Mouse (Mus musculus) bone marrow, adult 2 months (tissue): ENCODE data around the gene Samd1.

Experiments used
- CTCF ChIP-seq: fragments of 200-500 bp; IDR thresholded peaks from 2 replicates; pipeline ENCODE4 v1.5.1; 2011; ENCODE audit warnings: low read length, control low read depth; ENCODE audit not compliant: control insufficient read depth, insufficient read depth
- POLR2A ChIP-seq: fragments of 200-500 bp; IDR thresholded peaks from 2 replicates; pipeline ENCODE4 v1.6.1; 2011; ENCODE audit warnings: low read depth, mild to moderate bottlenecking, control low read depth, low read length, borderline replicate concordance; ENCODE audit not compliant: control insufficient read depth

DNA sequence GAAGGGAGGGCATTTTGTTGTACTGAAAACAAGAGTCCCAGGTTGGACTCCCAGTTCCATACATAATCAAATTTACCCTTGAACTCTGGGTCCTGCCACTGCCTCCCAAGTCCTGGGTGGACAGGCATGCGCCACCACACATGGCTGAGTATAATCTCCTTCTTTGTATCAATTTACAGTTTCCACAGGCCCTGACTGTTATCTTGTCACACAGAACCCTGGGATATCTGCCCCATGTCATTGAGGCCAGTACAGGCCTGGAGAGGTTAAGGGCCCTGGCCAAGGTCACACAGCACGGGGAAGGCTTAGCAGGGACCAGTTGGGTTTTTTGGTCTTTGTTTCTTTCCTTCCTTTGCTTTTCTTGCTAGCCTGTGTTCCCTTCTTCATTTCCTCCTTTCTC is 5.0 kb upstream of the Samd1 start:
- TF ChIP-seq POLR2A (no peak), CTCF (no peak)
